Mouse (Mus musculus) right cerebral cortex, postnatal 25 days (tissue): ENCODE measurements at regions not wholly inside any gene's neighbourhood (a gene's known extent, or its start where the extent isn't known, plus 50 kb on each side); places are given as distances from the start of the nearest gene placed in this dataset.

Source experiments
- DNase-seq: peaks from one replicate; pipeline ENCODE4 v3.0.0; 2022

- no peak for DNase-seq
Observed at GRCm38 (mm10) chr1:193672681-193673080, 302.6 kb upstream of the Camk1g start.

- no peak for DNase-seq
Observed at GRCm38 (mm10) chr1:193671816-193672254, 301.7 kb upstream of the Camk1g start.

GRCm38 (mm10) chr1:193671046-193671445 is 300.9 kb upstream of the Camk1g start:
- DNase-seq, result peak; percentile 10

- no peak for DNase-seq
Observed at GRCm38 (mm10) chr1:193670008-193670407, 299.9 kb upstream of the Camk1g start.

- no peak for DNase-seq
Observed at GRCm38 (mm10) chr1:193668841-193669240, 298.7 kb upstream of the Camk1g start.

GRCm38 (mm10) chr1:193665854-193666253 is 295.8 kb upstream of the Camk1g start:
- no peak for DNase-seq

GRCm38 (mm10) chr1:193664569-193664968 is 294.5 kb upstream of the Camk1g start:
- DNase-seq, result no peak

- no peak for DNase-seq
Observed at GRCm38 (mm10) chr1:193663587-193663986, 293.5 kb upstream of the Camk1g start.

GRCm38 (mm10) chr1:193662166-193662890 is 292.2 kb upstream of the Camk1g start:
- DNase-seq, result no peak

- no peak for DNase-seq
Observed at GRCm38 (mm10) chr1:193661377-193661776, 291.3 kb upstream of the Camk1g start.

- no peak for DNase-seq
Observed at GRCm38 (mm10) chr1:193655076-193655677, 285.1 kb upstream of the Camk1g start.

- no peak for DNase-seq
Observed at GRCm38 (mm10) chr1:193650275-193650674, 280.2 kb upstream of the Camk1g start.

GRCm38 (mm10) chr1:193649400-193649799 is 279.3 kb upstream of the Camk1g start:
- DNase-seq, result no peak

- no peak for DNase-seq
Observed at GRCm38 (mm10) chr1:193647371-193648270, 277.5 kb upstream of the Camk1g start.

GRCm38 (mm10) chr1:193644506-193644905 is 274.4 kb upstream of the Camk1g start:
- no peak for DNase-seq

- DNase-seq, result peak; percentile 39
Observed at GRCm38 (mm10) chr1:193636451-193636850, 266.4 kb upstream of the Camk1g start.

GRCm38 (mm10) chr1:193632115-193632514 is 262.0 kb upstream of the Camk1g start:
- no peak for DNase-seq

- DNase-seq, result no peak
Observed at GRCm38 (mm10) chr1:193629887-193630286, 259.8 kb upstream of the Camk1g start.

GRCm38 (mm10) chr1:193626924-193627849 is 257.1 kb upstream of the Camk1g start:
- no peak for DNase-seq

GRCm38 (mm10) chr1:193625101-193625956 is 255.2 kb upstream of the Camk1g start:
- DNase-seq, result no peak

- DNase-seq, result no peak
Observed at GRCm38 (mm10) chr1:193623571-193623970, 253.5 kb upstream of the Camk1g start.
